Mouse (Mus musculus) mature B cell (primary cell): ENCODE measurements around the gene Limch1.

Experiments
- in situ Hi-C: fragments of 300-500 bp; cut with MboI; formaldehyde crosslinking; loops from 2 replicates; pipeline ENCODE4 v1.14.3; 2019

Limch1 gene

GRCm38 (mm10) chr5:67032601-67033000, 287.0 kb downstream of the Limch1 start:
- in situ Hi-C loops, result no loop called here

GRCm38 (mm10) chr5:67043932-67044331, 298.3 kb downstream of the Limch1 start:
- in situ Hi-C loops, result no loop called here

- in situ Hi-C loops, result no loop called here
Observed at GRCm38 (mm10) chr5:67048003-67048402, 302.4 kb downstream of the Limch1 start.

GRCm38 (mm10) chr5:67057803-67058202, 312.2 kb downstream of the Limch1 start:
- in situ Hi-C loops, result no loop called here

- in situ Hi-C loops, result no loop called here
Observed at GRCm38 (mm10) chr5:67060519-67060918, 314.9 kb downstream of the Limch1 start.

- in situ Hi-C loops, result no loop called here
Observed at GRCm38 (mm10) chr5:67063596-67063995, 318.0 kb downstream of the Limch1 start.

GRCm38 (mm10) chr5:67083117-67083516, 337.5 kb downstream of the Limch1 start:
- in situ Hi-C loops, result no loop called here

- in situ Hi-C loops, result no loop called here
Observed at GRCm38 (mm10) chr5:67090856-67091255, 345.2 kb downstream of the Limch1 start.

- in situ Hi-C loops, result no loop called here
Observed at GRCm38 (mm10) chr5:67091766-67092165, 346.1 kb downstream of the Limch1 start.

GRCm38 (mm10) chr5:67093991-67094390, 348.4 kb downstream of the Limch1 start:
- in situ Hi-C loops, result no loop called here

- in situ Hi-C loops, result no loop called here
Observed at GRCm38 (mm10) chr5:67095153-67095552, 349.5 kb downstream of the Limch1 start.

- in situ Hi-C loops, result no loop called here
Observed at GRCm38 (mm10) chr5:67095651-67096377, 350.2 kb downstream of the Limch1 start.

GRCm38 (mm10) chr5:67096378-67096771, 350.7 kb downstream of the Limch1 start:
- in situ Hi-C loops, result no loop called here

GRCm38 (mm10) chr5:67097106-67098050, 351.8 kb downstream of the Limch1 start:
- in situ Hi-C loops, result no loop called here

- in situ Hi-C loops, result no loop called here
Observed at GRCm38 (mm10) chr5:67098051-67098732, 352.6 kb downstream of the Limch1 start.

- in situ Hi-C loops, result no loop called here
Observed at GRCm38 (mm10) chr5:67098733-67099323, 353.2 kb downstream of the Limch1 start, which contains the start of gene Phox2b. Phox2b (minus strand) TSS chr5:67099301.

GRCm38 (mm10) chr5:67099393-67100271, 354.0 kb downstream of the Limch1 start:
- in situ Hi-C loops, result no loop called here

GRCm38 (mm10) chr5:67100564-67101394, 355.2 kb downstream of the Limch1 start:
- in situ Hi-C loops, result no loop called here

- in situ Hi-C loops, result no loop called here
Observed at GRCm38 (mm10) chr5:67101395-67101760, 355.8 kb downstream of the Limch1 start.
